Mouse (Mus musculus) R1 (cell line): Measurements from ENCODE around the gene Glis3.
A peak's percentile ranks its signal among the peaks of the same experiment; 100 is the strongest.

Experiments
- DNase-seq: peaks from one replicate; pipeline ENCODE4 v3.0.0-alpha.2; 2018; ENCODE audit warnings: low read depth, low spot score

The Glis3 gene

DNA sequence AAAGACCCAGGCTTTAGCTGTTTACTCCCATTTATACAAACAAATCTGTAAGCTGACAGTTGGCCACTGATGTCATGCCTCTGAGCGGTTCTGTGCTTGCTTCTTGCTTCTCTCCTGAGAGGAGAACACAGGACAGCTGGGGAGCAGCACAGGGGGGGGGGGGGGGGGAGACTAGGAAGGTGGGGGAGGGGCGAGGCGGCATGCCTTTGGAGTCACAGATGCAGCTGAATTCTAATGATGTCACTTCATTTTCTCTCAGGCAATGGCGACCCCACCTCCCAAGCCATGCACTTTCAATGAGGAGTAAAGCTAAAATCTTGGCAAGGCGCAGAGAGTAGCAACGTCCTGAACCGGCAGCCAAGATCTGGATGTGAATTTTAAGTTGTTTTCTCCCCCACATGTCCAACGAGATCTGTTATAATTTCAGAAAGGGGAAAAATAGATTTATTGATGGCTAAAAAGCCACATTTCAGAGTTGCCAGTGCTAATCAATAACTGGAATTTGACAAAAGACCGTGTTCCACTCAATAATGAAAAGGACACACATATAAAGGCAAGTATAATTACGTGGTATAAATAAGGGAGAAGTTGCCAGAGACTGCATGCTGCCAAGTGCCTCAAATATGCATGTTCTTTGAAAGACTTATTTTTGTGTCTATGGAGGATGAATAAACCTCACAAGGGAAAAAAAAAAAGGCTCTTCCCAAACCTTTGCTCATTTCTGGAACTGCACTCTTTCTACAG is 297.5 kb downstream of the Glis3 start:
- DNase-seq = no peak

DNA sequence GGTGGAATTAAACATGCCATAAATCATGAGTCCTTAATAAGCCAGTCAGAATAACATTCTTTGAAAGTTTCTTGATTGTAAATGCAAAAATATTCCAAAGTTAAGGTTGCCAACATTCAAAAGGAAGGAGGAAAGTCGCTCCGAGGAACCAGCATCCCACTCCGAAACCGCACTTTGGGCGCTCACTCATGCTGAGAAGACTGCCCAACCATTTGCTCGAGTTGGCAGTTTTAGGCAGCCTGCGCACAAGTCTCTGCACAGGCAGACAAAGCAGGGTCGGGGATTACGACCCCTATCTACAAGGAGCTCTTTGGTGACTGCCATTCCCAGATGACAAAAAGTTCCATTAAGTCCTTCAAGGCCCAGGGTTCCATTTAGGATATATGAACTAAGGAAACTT is 298.4 kb downstream of the Glis3 start:
- DNase-seq = no peak

DNA sequence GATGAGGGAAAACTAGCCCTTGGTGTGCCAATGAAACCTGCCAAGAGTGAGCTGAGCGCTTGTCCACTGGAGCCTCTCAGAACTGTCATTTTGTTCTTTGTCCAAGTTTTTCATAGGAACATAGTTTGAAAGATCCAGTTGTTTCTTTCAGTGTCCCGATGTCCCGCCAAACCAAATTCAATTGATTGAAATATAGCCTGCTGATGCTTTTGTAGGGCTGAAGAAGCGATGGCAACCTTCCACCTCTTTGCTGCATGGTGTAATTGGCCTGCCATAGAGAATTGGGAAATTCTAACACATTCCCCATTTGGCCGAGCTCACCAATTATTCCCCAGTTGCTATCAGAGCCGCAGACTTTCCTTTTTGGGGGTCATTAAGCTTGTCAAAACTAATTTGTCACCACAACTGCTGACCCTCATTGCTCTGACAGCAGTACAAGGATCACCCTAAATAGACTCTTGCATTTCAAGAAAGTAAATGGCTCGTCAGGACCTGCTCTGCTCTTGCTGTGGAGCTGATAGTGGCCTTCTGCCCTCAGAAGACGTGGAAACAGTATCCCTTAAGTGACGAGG is 299.1 kb downstream of the Glis3 start:
- no peak for DNase-seq

DNA sequence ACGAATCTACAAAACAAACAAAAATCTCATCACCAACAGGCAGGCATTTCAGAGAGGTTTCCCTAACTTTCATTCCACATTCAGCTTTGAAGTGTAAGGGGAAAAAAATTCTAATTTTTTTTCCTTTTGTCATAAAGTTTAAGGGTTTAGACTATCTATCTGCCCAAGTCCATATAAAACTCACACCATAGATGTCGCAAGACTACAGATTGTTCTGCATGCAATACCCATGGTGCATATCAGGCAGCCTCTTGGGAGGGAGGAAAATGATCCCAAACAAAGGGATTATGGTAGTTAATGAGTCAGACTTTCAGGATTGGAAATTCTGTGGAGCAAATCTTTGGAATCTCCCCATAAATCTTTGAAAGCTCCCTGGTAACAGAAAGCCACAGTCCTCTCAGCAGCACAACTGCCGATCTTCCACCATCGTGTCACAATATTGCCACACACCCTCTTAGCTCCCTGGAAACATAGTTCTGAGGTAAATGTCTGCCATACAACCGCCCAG is 302.0 kb downstream of the Glis3 start:
- DNase-seq = no peak

DNA sequence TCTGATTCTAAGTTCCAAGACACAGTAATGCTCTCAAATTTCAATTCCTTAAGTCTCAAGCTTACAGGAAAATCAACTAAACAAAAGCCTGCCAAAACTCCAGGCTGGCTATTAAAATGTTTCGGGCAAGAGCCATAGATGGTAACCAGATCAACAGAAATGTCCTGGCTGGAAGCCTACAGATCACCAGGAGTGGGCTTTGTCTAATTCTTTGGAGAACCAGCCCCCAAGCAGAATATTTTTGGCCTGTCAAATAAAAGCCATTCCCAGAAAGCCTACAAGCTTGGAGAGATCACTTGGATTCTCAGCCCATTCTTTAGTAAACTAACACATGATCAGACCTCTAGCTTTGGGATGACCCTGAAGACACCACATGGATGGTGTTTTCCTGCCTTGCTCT is 303.5 kb downstream of the Glis3 start:
- no peak for DNase-seq

DNA sequence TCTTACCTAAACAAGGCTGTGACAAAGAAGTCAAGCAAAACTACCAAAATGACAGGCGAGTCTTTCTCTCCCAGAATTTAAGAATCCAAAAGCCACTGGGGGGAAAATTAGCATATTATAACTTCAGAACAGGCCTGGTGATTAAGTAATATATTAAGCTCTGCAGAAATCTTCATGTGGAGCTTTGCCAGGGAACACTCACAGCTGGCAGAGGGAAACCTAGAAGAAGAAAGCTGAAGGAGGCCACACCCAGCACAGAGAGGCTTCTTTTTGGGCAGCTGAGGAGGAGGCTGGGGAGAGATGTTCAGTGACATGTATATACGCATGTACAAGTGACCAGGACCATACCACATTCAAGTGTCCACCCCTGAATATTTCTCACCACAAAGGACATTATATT is 304.1 kb downstream of the Glis3 start:
- DNase-seq = no peak

DNA sequence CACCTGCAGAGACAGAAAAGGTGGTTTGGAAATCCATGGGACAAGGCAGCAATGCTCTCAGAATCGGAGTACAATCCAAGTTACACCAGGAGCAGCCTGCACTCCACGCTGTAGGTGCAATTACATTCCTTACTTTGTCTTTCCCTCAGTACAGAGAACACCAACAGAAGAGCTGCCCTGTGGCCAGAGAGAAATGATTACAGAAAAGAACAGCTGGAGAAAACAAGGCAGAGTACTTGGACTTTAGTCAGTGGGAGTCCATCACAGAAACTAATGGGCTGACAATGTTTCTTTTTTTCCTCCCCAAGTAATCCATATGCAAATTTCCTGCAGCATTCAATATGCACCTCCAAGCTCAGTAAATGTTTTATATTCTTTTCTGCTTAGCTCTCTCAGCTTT is 305.4 kb downstream of the Glis3 start:
- DNase-seq = peak; percentile 49

DNA sequence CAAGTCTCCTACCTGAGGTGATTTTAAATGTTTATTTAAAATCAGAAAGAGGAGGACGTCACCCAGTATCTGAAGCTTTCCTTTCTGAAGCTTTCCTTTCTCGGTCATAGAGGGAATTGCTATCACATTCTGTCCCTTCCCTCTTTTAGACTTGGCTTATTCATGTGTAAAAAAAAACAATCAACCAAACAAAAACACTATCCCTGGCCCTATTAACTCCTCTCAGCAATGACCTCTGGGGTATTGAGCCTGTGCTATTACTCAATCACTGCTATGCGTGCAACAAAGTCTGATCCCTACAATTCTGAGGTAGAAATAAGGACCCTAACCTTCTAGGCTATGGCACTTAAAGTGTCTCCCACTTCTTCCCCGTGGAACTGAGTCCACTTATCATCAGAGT is 311.7 kb downstream of the Glis3 start:
- peak; percentile 16 for DNase-seq

DNA sequence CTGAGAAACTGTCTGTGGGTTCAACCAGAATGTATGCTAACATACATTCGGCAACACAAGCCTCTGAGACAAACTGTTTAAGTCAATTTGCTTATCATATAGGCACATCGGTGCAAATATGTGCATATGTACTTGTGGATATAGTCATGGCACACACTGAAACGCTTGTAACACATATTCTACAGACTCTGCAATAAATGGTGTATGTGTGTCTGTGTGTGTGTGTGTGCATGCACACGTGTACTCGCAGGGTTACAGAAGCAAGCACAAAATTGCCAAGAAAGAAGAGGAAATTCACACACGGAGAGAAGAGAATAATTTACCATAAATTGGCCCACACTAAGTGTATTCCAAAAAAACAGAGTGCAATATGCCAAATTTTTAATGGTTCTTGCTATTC is 312.6 kb downstream of the Glis3 start:
- no peak for DNase-seq

DNA sequence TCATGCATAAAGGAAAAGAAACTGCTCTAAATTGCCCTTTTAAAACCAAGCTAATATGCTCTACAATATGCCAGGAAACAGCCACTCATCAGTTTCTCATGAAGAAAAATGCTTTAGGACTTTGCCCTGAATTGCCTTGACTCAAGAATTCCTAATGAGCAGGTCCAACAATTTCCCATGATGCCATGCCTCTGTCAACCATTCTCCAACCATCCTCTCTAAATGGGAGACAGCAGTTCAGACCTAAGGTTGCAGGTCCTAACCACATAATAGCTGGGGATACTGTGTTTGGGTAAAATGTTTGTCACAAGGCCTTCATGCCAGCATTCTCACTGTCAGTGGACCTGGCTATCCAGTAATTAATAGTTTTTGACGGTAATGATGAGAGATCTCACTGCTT is 313.1 kb downstream of the Glis3 start:
- no peak for DNase-seq

DNA sequence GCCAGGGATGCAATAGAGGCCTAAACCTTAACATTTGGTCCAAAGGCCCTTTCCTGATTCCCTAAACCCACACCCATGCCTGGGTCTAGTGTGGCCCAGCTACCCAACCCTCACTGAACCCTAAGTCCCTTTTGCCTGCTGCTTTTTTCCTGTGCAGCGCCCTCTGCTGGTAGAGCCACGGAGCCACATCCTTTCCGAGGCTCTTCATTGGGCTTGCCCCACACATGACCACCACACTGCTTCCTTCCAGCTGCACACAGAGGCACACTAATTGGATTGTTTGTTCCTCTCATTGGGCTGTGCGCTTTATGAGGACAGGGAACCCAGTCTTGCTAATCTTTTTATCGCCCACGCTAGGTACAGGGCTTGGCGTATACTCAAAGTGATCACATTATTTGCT is 314.0 kb downstream of the Glis3 start:
- DNase-seq = peak; percentile 78

DNA sequence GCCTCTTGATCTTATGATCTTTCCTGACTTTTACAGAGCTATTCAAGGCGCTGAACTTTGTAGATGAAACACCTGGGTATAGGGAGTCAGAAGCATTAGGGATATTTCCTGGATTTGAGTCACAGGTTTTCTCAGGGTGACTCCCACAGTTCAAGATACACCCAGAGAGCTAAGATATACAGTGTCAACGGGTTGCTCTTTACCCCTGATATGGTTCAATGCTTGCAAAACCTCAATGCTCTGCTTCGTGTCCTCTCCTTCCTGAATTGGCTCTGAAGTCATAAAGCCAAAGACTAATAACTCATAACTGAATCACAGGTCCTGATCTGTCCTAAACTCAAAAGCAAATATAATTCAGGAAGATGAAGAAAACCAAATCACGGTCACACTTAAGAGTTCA is 319.0 kb downstream of the Glis3 start:
- no peak for DNase-seq

DNA sequence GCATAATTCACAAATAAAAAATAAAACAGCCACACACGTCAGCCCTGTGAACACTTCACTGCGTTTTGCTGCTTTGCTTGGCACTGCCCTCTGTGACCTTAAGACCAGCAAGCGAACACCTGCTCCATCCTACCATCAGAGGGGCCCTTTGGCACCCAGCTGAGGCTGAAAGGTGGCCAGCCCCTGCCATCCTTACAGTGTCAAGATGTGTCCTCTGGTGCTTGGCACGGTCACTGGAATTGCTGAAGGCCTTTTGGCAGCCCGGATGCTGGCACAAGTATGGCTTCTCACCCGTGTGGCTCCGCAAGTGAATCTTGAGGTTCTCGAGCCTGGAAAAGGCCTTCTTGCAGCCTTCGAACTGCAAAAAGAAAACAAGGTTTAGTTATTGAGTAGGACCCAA is 322.3 kb downstream of the Glis3 start:
- DNase-seq = no peak

DNA sequence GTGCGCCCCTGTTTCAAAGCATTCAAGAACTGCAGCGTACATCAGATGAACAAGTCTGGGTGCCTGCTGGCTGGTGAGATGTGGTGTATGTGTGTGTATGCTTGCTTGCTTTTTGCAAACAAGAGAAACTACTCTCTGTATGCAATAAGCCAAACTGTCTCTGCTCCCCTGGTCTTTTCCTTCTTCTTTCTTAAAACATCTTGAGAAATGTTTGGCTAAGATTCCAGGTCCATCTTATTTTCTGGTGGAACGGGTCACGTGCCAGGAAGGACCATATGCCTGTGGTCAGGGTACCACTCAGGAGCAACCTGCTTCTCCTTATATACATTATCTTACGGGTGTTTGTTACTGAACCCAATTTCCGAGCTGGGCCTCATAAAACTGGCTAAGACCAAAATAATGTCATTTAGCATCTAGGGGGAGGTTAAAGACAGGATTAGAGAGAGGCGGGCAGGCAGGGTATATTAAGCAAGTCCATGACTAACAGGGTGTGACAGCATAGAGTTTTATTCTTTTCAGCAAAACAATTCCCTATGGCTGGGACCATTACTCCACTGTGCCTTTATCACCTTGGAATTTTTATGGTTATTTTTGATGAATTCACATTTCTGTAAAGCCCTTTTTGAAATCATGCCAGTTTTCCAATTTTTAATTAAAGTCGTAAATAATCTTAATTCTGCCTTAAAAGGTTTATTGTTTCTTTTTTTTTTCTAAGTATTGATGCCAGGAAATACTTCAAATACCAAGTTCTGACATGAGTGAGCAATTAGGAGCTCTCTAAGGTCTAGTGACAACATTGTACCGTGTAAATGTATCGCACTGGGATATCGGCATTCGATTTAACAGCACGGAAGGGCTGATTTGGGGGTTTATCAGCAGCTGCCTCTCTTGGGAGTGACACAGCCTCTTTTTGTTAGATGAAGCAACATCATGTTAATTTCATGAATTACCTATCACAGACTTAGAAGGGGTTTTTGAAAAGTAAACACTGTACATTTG is 328.5 kb downstream of the Glis3 start:
- DNase-seq = no peak

DNA sequence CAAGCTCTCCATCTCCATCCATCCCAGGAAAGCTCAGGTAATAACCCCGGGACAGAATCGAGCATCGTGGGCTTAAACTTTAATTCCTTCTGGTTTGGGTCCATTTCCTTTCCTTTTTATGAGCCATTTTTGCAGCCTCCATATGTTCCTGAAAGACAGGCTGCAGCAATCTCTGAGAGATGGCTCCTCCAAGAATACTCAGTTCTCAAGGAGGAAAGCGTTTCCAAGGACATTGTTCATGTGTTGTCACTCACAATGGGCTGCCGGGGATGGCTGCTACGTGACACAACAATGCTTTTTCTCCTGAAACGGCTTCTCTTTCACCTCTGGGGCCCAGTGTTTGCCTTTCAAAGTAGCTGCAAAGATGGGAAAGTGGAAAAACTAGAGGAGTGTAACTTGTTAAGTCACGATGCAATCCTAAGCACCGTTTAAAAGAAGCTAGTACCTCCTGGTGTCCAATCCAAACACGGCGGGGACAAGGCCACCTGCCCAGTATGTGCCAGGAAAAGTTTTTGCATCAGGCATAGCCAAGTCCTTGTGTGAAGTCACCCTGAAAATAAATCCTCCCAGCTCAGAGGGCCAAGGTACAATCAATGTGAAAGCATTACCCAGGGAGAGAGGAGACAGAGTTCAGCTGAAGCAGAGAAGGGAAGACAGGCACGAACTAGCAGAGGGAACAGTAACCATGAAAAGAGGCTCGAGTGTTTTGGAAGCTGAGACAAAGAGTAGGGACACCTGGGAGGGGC is 332.6 kb downstream of the Glis3 start:
- DNase-seq = no peak

DNA sequence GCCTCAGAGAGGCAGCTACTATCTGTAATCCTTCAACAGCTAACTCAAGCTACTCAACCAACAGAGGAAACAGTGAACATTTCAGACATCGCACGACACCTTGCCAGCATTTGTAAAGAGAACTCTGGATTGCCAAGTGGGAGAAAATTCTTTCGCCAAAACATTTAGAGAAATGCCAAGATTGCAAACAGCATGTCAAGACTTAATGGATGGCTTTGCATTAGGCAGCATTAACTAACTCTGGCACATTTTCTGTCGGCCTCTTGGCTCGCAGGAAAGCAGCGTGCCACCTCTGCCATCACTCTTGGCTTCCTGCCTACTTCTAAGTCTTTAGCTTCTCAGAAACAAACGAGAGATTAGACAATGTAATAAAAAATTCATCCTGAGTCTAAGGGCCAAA is 336.2 kb downstream of the Glis3 start:
- no peak for DNase-seq

DNA sequence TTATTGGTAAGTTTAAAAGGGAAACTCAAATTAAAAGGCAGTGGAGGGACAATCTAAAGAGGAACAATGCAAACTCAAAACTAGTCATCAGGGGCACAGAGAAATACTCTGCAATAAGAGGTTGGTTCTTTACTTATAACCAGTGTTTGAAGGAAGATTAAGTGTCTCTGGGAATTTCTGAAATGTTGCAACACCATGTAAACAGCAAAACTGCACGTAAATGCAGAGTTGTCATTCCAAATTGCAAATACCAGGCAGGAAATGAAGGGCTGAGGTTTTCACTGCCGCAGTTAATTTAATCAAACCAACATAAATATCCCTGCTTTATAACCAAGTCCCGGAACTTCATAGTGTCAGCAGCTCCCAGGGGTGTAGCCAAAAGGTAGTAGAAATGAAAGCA is 342.3 kb downstream of the Glis3 start:
- no peak for DNase-seq

DNA sequence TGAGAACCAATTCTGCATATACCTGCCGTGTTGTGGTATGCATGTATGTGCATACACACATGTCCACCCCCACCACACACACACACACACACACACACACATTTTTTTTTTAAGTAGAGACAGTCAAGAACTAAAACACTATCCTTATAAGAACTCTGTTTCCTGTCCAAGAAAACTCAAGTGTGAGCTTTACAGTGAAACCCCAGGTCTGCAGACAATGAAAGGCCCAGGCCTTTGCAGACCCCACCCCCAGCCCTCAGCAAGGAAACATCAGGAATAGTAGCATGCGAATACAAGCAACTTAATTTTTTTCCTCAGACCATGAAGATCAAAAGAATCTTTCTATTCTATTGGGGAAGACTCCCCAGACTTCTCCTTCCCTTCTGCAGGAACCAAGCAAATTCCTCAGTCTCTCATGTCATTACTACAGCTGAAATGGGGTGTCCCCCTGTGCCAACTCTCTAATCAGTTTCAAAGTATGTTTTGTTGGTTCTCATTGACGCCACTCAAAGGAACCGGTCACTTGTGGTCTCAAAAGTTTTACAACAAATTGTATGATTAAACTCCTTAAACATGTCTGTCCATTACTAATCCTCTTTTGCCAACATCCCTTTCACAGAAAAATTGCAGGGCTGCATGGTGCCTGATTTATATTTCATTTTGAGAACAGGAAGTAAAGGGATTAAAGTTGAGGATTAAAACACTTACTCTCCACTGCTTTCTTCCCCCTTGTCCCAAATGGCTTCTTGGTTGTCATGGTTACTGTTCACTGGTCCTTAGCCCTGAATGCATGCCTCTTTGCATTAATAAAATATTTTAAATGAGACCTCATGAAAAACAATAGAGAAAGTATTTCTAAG is 343.0 kb downstream of the Glis3 start:
- no peak for DNase-seq

DNA sequence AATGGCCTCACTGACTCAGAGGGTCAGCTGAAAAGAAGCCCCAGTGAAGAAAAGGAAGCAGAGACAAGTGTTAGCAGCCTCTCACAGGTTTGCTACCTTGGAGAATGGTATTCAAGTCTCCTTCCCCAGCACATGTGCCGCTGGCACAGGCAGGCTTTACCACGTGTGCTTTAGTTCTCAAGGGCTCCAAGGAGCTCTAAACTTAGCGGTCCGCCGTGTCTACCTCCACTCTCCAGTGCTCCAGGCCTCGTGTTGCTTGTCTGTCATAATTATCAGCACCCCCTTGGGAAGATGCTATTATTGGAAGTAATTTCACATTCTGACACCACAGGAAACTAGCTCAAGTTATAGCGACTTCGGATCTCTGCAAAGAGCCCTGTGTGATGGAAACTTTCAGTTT is 344.0 kb downstream of the Glis3 start:
- DNase-seq = no peak

DNA sequence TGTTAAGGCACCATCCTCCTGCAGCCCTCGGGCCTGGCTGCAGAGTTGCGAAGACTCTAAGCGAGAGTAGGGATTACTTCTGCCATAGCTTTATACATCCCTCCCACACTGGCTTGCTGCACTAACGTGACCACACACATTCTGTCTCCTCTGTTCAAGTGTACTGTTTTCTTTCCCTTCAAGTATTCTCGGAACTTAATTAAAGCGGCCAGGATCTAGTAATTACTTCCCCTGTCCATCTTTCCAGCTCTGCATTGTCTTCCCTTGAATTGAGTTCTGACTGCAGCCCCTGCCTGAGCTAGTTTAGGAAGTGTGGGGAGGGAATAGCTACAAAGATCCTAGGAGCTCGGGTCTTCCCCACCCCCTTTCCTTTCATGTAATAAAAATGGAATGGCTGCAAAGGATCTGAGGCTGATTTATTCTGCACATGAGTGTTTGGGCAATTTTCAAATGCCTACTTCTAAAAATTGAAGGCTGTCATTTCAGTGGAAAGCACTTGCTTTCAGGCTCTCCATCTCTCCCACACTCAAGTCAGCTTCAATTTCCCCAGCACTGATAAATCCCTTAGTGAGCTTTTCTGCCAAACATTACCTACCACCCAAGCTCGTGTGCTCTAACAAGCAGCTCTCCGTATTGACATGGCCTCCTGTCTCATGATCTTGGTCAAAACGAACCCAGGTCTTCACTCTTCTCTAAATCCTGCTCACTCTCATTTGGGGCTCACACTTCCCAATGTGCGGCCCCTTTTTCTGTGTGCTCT is 346.7 kb downstream of the Glis3 start:
- DNase-seq = no peak
